ENCODE assay signal across 8 mouse cellular contexts in genomic region chr7:16949908-16950841, GRCm38 (mm10). TPM values are rescaled to one million over a fixed set of nuclear protein-coding genes. Genes with fewer than 3 reads are reported as not detected.
DNase-seq lines count a peak whose midpoint lies in the region; ATAC-seq and TF ChIP-seq lines count a peak whose summit lies in the region.

No protein-coding gene starts in this region.

- ATAC-seq in erythroblast, adult 5-6 weeks (replicated peaks; ENCODE audit: low FRiP score, poor library complexity, severe bottlenecking) = peak; percentile 52
- no peak for ATAC-seq in heart, embryonic 14.5 days (ENCODE audit: insufficient number of reproducible peaks, insufficient read depth, low FRiP score, low read depth)
- peak; percentile 22; the same call in 1 of the 2 replicates for ATAC-seq in liver, embryonic 16.5 days (ENCODE audit: low read depth)
- peak; percentile 57 for ATAC-seq in neural tube, embryonic 14.5 days (ENCODE audit: low read depth)

- TF ChIP-seq CTCF in E14TG2a.4 (conservative IDR thresholded peaks at IDR 0.05; ENCODE audit: low read length) = peak; percentile 35
- TF ChIP-seq CTCF in bone marrow macrophage, adult 2 months (IDR thresholded peaks at IDR 0.05; ENCODE audit: low read depth, low read length) = peak; percentile 93

- H3K9me3 ChIP-seq in E14TG2a.4 (ENCODE audit: low read length) = peaks cover 6% of the 10 kb centered on the region; the same call in 1 of the 2 replicates
- H3K9me3 ChIP-seq in heart, embryonic 14.5 days (ENCODE audit: control insufficient read depth, low read length) = no peaks in the 10 kb centered on the region
- no peaks in the 10 kb centered on the region for H3K9me3 ChIP-seq in liver, embryonic 16.5 days (replicated peaks; ENCODE audit: control insufficient read depth, low read length)
- no peaks in the 10 kb centered on the region for H3K9me3 ChIP-seq in neural tube, embryonic 14.5 days (ENCODE audit: control insufficient read depth, low read length)

- H3K4me2 ChIP-seq in heart, embryonic 14.5 days (ENCODE audit: low read length) = peak overlapping the region; percentile 73
- H3K4me2 ChIP-seq in liver, embryonic 16.5 days (ENCODE audit: low read depth, low read length) = peak overlapping the region; percentile 59
- H3K4me2 ChIP-seq in neural tube, embryonic 14.5 days (ENCODE audit: low read depth, low read length) = peak overlapping the region; percentile 55

- H3K27me3 ChIP-seq in E14TG2a.4 (ENCODE audit: insufficient read depth, low read length) = peaks cover 53% of the 10 kb centered on the region
- peaks cover 39% of the 10 kb centered on the region for H3K27me3 ChIP-seq in heart, embryonic 14.5 days (ENCODE audit: control insufficient read depth, insufficient read depth, low read length)
- H3K27me3 ChIP-seq in liver, embryonic 16.5 days (ENCODE audit: control insufficient read depth, insufficient read depth, low read depth, low read length) = peaks cover 47% of the 10 kb centered on the region
- H3K27me3 ChIP-seq in neural tube, embryonic 14.5 days (ENCODE audit: control insufficient read depth, insufficient read depth, low read length) = no peaks in the 10 kb centered on the region

- H3K36me3 ChIP-seq in E14TG2a.4 (ENCODE audit: insufficient read depth, low read length) = no peaks in the 10 kb centered on the region
- no peaks in the 10 kb centered on the region for H3K36me3 ChIP-seq in heart, embryonic 14.5 days (ENCODE audit: control insufficient read depth, insufficient read depth, low read length)
- H3K36me3 ChIP-seq in liver, embryonic 16.5 days (ENCODE audit: control insufficient read depth, insufficient read depth) = no peaks in the 10 kb centered on the region
- no peaks in the 10 kb centered on the region for H3K36me3 ChIP-seq in neural tube, embryonic 14.5 days (ENCODE audit: control insufficient read depth, insufficient read depth, low read length)

- H3K27ac ChIP-seq in bone marrow macrophage, adult 2 months (ENCODE audit: insufficient read depth, low read depth, low read length) = no peak overlapping the region
- H3K27ac ChIP-seq in heart, embryonic 14.5 days (replicated peaks in 1 of 2; ENCODE audit: control insufficient read depth in 1 of 2, insufficient read depth in 1 of 2, low read depth in 2 of 2, low read length in 2 of 2) = no peak overlapping the region
- no peak overlapping the region for H3K27ac ChIP-seq in liver, embryonic 16.5 days (ENCODE audit: low read length)
- H3K27ac ChIP-seq in neural tube, embryonic 14.5 days (ENCODE audit: low read depth, low read length) = peak overlapping the region; percentile 64

- peak overlapping the region; percentile 57 for H3K9ac ChIP-seq in heart, embryonic 14.5 days (ENCODE audit: low read length)
- H3K9ac ChIP-seq in liver, embryonic 16.5 days (ENCODE audit: low read depth, low read length) = no peak overlapping the region
- peak overlapping the region; percentile 34; the same call in 1 of the 2 replicates for H3K9ac ChIP-seq in neural tube, embryonic 14.5 days (replicated peaks; ENCODE audit: low read depth, low read length)

- DNase-seq in kidney, postnatal 14 days = peak; percentile 83
- peak; percentile 85 for DNase-seq in thymus, postnatal 14 days

- 10% methylated on average over 29 of the region's 29 CpGs for WGBS in heart, embryonic 14.5 days
- WGBS in liver, embryonic 16.5 days (ENCODE audit: insufficient replicate concordance) = 7% methylated on average over 29 of the region's 29 CpGs
- whole genome bisulfite sequencing in neural tube, embryonic 14.5 days = 11% methylated on average over 29 of the region's 29 CpGs

- peaks cover 65% of the 10 kb centered on the region for H3K4me1 ChIP-seq in E14TG2a.4 (replicated peaks; ENCODE audit: low read depth, low read length)
- no peaks in the 10 kb centered on the region for H3K4me1 ChIP-seq in bone marrow macrophage, adult 2 months (ENCODE audit: control insufficient read depth, insufficient read depth, low read length)
- H3K4me1 ChIP-seq in heart, embryonic 14.5 days (ENCODE audit: control insufficient read depth in 2 of 2, insufficient read depth in 2 of 2, low read length in 2 of 2) = peaks cover 24 to 38% of the 10 kb centered on the region in 2 experiments
- H3K4me1 ChIP-seq in liver, embryonic 16.5 days (ENCODE audit: control insufficient read depth, low read depth, low read length) = peaks cover 6% of the 10 kb centered on the region
- peaks cover 33% of the 10 kb centered on the region for H3K4me1 ChIP-seq in neural tube, embryonic 14.5 days (ENCODE audit: control insufficient read depth, insufficient read depth, low read length)

- peak overlapping the region; percentile 56 for H3K4me3 ChIP-seq in E14TG2a.4 (replicated peaks; ENCODE audit: low read length)
- H3K4me3 ChIP-seq in bone marrow macrophage, adult 2 months (ENCODE audit: insufficient read depth, low read length) = peak overlapping the region; percentile 17; the same call in 1 of the 2 replicates
- H3K4me3 ChIP-seq in heart, embryonic 14.5 days (ENCODE audit: control insufficient read depth in 1 of 2, insufficient read depth in 1 of 2, low read depth in 1 of 2, low read length in 2 of 2) = peak overlapping the region; percentile 32 to 34
- H3K4me3 ChIP-seq in liver, embryonic 16.5 days (ENCODE audit: low read depth, low read length) = peak overlapping the region; percentile 29
- peak overlapping the region; percentile 17 for H3K4me3 ChIP-seq in neural tube, embryonic 14.5 days (ENCODE audit: low read depth, low read length)

- TF ChIP-seq POLR2A in bone marrow macrophage, adult 2 months (IDR thresholded peaks at IDR 0.05; ENCODE audit: borderline replicate concordance, low read depth, low read length) = no peak

RNA-seq across cellular contexts. Expression of gene Pnmal2, which starts 5.7 kb away (rescaled TPM):
- not detected in 2 replicates for polyA plus RNA-seq in bone marrow macrophage, adult 2 months (2012; ENCODE audit: insufficient read depth, insufficient read length, missing spikeins)
- not detected in 2 replicates for total RNA-seq in erythroblast, adult 5-6 weeks (2015; ENCODE audit: low replicate concordance)
- not detected in 2 replicates for total RNA-seq in erythroblast, adult 5-6 weeks (2017; ENCODE audit: low replicate concordance)
- 2.8 TPM in 2 replicates for polyA plus RNA-seq in heart, embryonic 14.5 days (2014; fragmentation: Nextera tagmentation; extraction: Ambion mirVana)
- 0.20 and 0.42 TPM in 2 replicates for polyA plus RNA-seq in liver, embryonic 16.5 days (2015; fragmentation: Nextera tagmentation; extraction: Ambion mirVana)
- 68.1 and 92.1 TPM in 2 replicates for polyA plus RNA-seq in neural tube, embryonic 14.5 days (2014; fragmentation: Nextera tagmentation; extraction: Ambion mirVana)

RNA-seq across cellular contexts. Expression of gene Pnmal1, which starts 9.3 kb away (rescaled TPM):
- polyA plus RNA-seq in bone marrow macrophage, adult 2 months (2012; ENCODE audit: insufficient read depth, insufficient read length, missing spikeins) = not detected in 2 replicates
- not detected in 2 replicates for total RNA-seq in erythroblast, adult 5-6 weeks (2015; ENCODE audit: low replicate concordance)
- total RNA-seq in erythroblast, adult 5-6 weeks (2017; ENCODE audit: low replicate concordance) = not detected in 2 replicates
- polyA plus RNA-seq in heart, embryonic 14.5 days (2014; fragmentation: Nextera tagmentation; extraction: Ambion mirVana) = 0.04 and 0.45 TPM in 2 replicates
- 0.02 and 0.05 TPM in 2 replicates for polyA plus RNA-seq in liver, embryonic 16.5 days (2015; fragmentation: Nextera tagmentation; extraction: Ambion mirVana)
- polyA plus RNA-seq in neural tube, embryonic 14.5 days (2014; fragmentation: Nextera tagmentation; extraction: Ambion mirVana) = 60.1 and 60.7 TPM in 2 replicates

RNA-seq across cellular contexts. Expression of gene Calm3, which starts 26.3 kb away (rescaled TPM):
- 373 and 387 TPM in 2 replicates for polyA plus RNA-seq in bone marrow macrophage, adult 2 months (2012; ENCODE audit: insufficient read depth, insufficient read length, missing spikeins)
- total RNA-seq in erythroblast, adult 5-6 weeks (2015; ENCODE audit: low replicate concordance) = 41.1 and 44.1 TPM in 2 replicates
- total RNA-seq in erythroblast, adult 5-6 weeks (2017; ENCODE audit: low replicate concordance) = 157 and 162 TPM in 2 replicates
- 119 and 152 TPM in 2 replicates for polyA plus RNA-seq in heart, embryonic 14.5 days (2014; fragmentation: Nextera tagmentation; extraction: Ambion mirVana)
- 81.6 and 86.6 TPM in 2 replicates for polyA plus RNA-seq in liver, embryonic 16.5 days (2015; fragmentation: Nextera tagmentation; extraction: Ambion mirVana)
- polyA plus RNA-seq in neural tube, embryonic 14.5 days (2014; fragmentation: Nextera tagmentation; extraction: Ambion mirVana) = 412 and 503 TPM in 2 replicates

RNA-seq across cellular contexts. Expression of gene Gm42372, which starts 32.7 kb away (rescaled TPM):
- 0.16 TPM in 1 of 2 replicates, not detected in the other for polyA plus RNA-seq in bone marrow macrophage, adult 2 months (2012; ENCODE audit: insufficient read depth, insufficient read length, missing spikeins)
- not detected in 2 replicates for total RNA-seq in erythroblast, adult 5-6 weeks (2015; ENCODE audit: low replicate concordance)
- total RNA-seq in erythroblast, adult 5-6 weeks (2017; ENCODE audit: low replicate concordance) = 0.28 TPM in 1 of 2 replicates, not detected in the other
- 0.08 and 0.12 TPM in 2 replicates for polyA plus RNA-seq in heart, embryonic 14.5 days (2014; fragmentation: Nextera tagmentation; extraction: Ambion mirVana)
- 0.04 TPM in 2 replicates for polyA plus RNA-seq in liver, embryonic 16.5 days (2015; fragmentation: Nextera tagmentation; extraction: Ambion mirVana)
- 7.4 and 10.1 TPM in 2 replicates for polyA plus RNA-seq in neural tube, embryonic 14.5 days (2014; fragmentation: Nextera tagmentation; extraction: Ambion mirVana)

RNA-seq across cellular contexts. Expression of gene Ccdc8, which starts 42.3 kb away (rescaled TPM):
- polyA plus RNA-seq in bone marrow macrophage, adult 2 months (2012; ENCODE audit: insufficient read depth, insufficient read length, missing spikeins) = not detected in 2 replicates
- total RNA-seq in erythroblast, adult 5-6 weeks (2015; ENCODE audit: low replicate concordance) = 0.19 TPM in 1 of 2 replicates, not detected in the other
- total RNA-seq in erythroblast, adult 5-6 weeks (2017; ENCODE audit: low replicate concordance) = 0.14 and 1.0 TPM in 2 replicates
- polyA plus RNA-seq in heart, embryonic 14.5 days (2014; fragmentation: Nextera tagmentation; extraction: Ambion mirVana) = 21.9 and 26.8 TPM in 2 replicates
- polyA plus RNA-seq in liver, embryonic 16.5 days (2015; fragmentation: Nextera tagmentation; extraction: Ambion mirVana) = 5.3 and 5.9 TPM in 2 replicates
- 2.3 and 5.6 TPM in 2 replicates for polyA plus RNA-seq in neural tube, embryonic 14.5 days (2014; fragmentation: Nextera tagmentation; extraction: Ambion mirVana)

Comparison
In these comparisons a context has a peak if more than half of its experiments do, and no peak if none do; other contexts are left out.
1. RNA of gene Pnmal2, which starts 5.7 kb away (polyA plus RNA-seq): 68.1 to 92.1 TPM in neural tube, embryonic 14.5 days; 2.8 TPM in heart, embryonic 14.5 days, 0.20 to 0.42 TPM in liver, embryonic 16.5 days and not detected in bone marrow macrophage, adult 2 months; every median in the first group is over 10 times any median in the second.
2. RNA of gene Pnmal1, which starts 9.3 kb away (polyA plus RNA-seq): 60.1 to 60.7 TPM in neural tube, embryonic 14.5 days; 0.04 to 0.45 TPM in heart, embryonic 14.5 days, 0.02 to 0.05 TPM in liver, embryonic 16.5 days and not detected in bone marrow macrophage, adult 2 months; every median in the first group is over 10 times any median in the second.
3. Peak in every context shown above with its lines, with median percentiles within 50 percentile points of each other: H3K4me3 ChIP-seq and H3K4me2 ChIP-seq.